Mouse (Mus musculus) limb, embryonic 14.5 days (tissue): ENCODE results near the gene Mlf2. TPM values are rescaled to one million over a fixed set of nuclear protein-coding genes. Genes with fewer than 3 reads are reported as not detected.

Experiments used
- ATAC-seq: fragments of 200-750 bp; cut with Nextera tagmentation; 2 replicates; pipeline ENCODE4 v1.8.0; 2017; ENCODE audit warnings: low read depth, moderate number of reproducible peaks, moderate TSS enrichment; ENCODE audit not compliant: low FRiP score
- DNase-seq: peaks from one replicate; pipeline ENCODE4 v3.0.0-alpha.2; 2015; ENCODE audit warnings: low spot score
- H3K27ac ChIP-seq: fragments of 300-500 bp; sonication (generic); replicated peaks from 2 replicates; pipeline ENCODE4 v1.5.1; 2014; ENCODE audit warnings: low read depth, mild to moderate bottlenecking, low read length, moderate library complexity, mixed read lengths
- H3K27me3 ChIP-seq: fragments of 300-500 bp; sonication (generic); 2 replicates; pipeline ENCODE4 v1.6.1; 2014; ENCODE audit warnings: low read length, mixed read lengths; ENCODE audit not compliant: control insufficient read depth, insufficient read depth
- H3K36me3 ChIP-seq: fragments of 300-500 bp; sonication (generic); 2 replicates; pipeline ENCODE4 v1.6.1; 2014; ENCODE audit warnings: mild to moderate bottlenecking, low read length, moderate library complexity, mixed read lengths; ENCODE audit not compliant: control insufficient read depth, insufficient read depth
- H3K4me1 ChIP-seq: fragments of 300-500 bp; sonication (generic); 2 replicates; pipeline ENCODE4 v1.6.1; 2014; ENCODE audit warnings: antibody characterized with exemption, low read length, mixed read lengths; ENCODE audit not compliant: control insufficient read depth, insufficient read depth
- H3K4me2 ChIP-seq: fragments of 300-500 bp; sonication (generic); replicated peaks from 2 replicates; pipeline ENCODE4 v1.6.1; 2014; ENCODE audit warnings: low read depth, mild to moderate bottlenecking, low read length, moderate library complexity; ENCODE audit not compliant: severe bottlenecking
- H3K4me3 ChIP-seq: fragments of 300-500 bp; sonication (generic); replicated peaks from 2 replicates; pipeline ENCODE4 v1.5.1; 2014; ENCODE audit warnings: low read length
- H3K9ac ChIP-seq: fragments of 300-500 bp; sonication (generic); 2 replicates; pipeline ENCODE4 v1.6.1; 2014; ENCODE audit warnings: mild to moderate bottlenecking, low read depth, low read length, moderate library complexity; ENCODE audit not compliant: severe bottlenecking
- H3K9me3 ChIP-seq: fragments of 300-500 bp; sonication (generic); 2 replicates; pipeline ENCODE4 v1.6.1; 2016; ENCODE audit warnings: low read length; ENCODE audit not compliant: control insufficient read depth
- POLR2A ChIP-seq: fragments of 200-500 bp; IDR thresholded peaks from 2 replicates; pipeline ENCODE4 v1.8.0; 2012; ENCODE audit warnings: inconsistent platforms, mild to moderate bottlenecking, moderate library complexity, borderline replicate concordance; ENCODE audit not compliant: insufficient read depth, insufficient read length; ENCODE audit errors: extremely low read depth
- WGBS: fragments of 180-500 bp; shearing (Covaris S2); extraction: QIAGEN DNeasy Blood & Tissue Kit; methylation state at CpG from one replicate; pipeline ENCODE4 v1.1.7; 2014; 5-methylcytosine and 5-hydroxymethylcytosine counted together
- polyA plus RNA-seq, 2 experiments: library from polyadenylated mRNA; depleted of rRNA in 1 of 2; stranded (reverse) in 1 of 2; unstranded in 1 of 2; fragments of >200 nt; fragmentation: Nextera tagmentation in 1 of 2; extraction: Ambion mirVana in 1 of 2; gene quantifications; 2 replicates each; pipeline versions ENCODE4 v1.2.1 to v1.2.3; 2012 to 2014

Gene Mlf2
- polyA plus RNA-seq, 2 experiments, result 355 to 407 TPM

GRCm38 (mm10) chr6:124934670-124935069, 3.5 kb downstream of the Mlf2 start:
- H3K9ac ChIP-seq, result no peak overlapping the region
- peaks cover 68% of the 10 kb centered on the region for H3K36me3 ChIP-seq
- H3K4me1 ChIP-seq, result peaks cover 16% of the 10 kb centered on the region
- no peak overlapping the region for H3K27ac ChIP-seq
- no peaks in the 10 kb centered on the region for H3K27me3 ChIP-seq
- H3K4me2 ChIP-seq, result no peak overlapping the region
- DNase-seq (no peak), ATAC-seq (no peak)
- 94% methylated on average over 7 of the region's 7 CpGs for WGBS
- H3K4me3 ChIP-seq, result no peak overlapping the region
- H3K9me3 ChIP-seq, result no peaks in the 10 kb centered on the region
- no peak for TF ChIP-seq POLR2A

GRCm38 (mm10) chr6:124936681-124937080, 5.5 kb downstream of the Mlf2 start:
- TF ChIP-seq POLR2A, result no peak
- Histone ChIP-seq H3K4me2 (no peak overlapping the region), H3K4me1 (0 out of 2 replicates have a peak, but pooled peaks cover 6% of the 10 kb centered on the region), H3K27ac (no peak overlapping the region), H3K9ac (no peak overlapping the region), H3K27me3 (no peaks in the 10 kb centered on the region), H3K36me3 (peaks cover 73% of the 10 kb centered on the region), H3K9me3 (no peaks in the 10 kb centered on the region), H3K4me3 (no peak overlapping the region)
- WGBS, result 94% methylated on average over 1 of the region's 1 CpGs
- DNase-seq, result no peak
- no peak for ATAC-seq

- 75% methylated on average over 2 of the region's 2 CpGs for WGBS
Observed at GRCm38 (mm10) chr6:124937493-124937892, 6.3 kb downstream of the Mlf2 start.

GRCm38 (mm10) chr6:124938554-124938953, 7.4 kb downstream of the Mlf2 start:
- 92% methylated on average over 7 of the region's 7 CpGs for WGBS
- Histone ChIP-seq H3K4me2 (no peak overlapping the region), H3K4me3 (no peak overlapping the region), H3K27ac (no peak overlapping the region), H3K27me3 (no peaks in the 10 kb centered on the region), H3K9ac (no peak overlapping the region), H3K36me3 (peaks cover 61% of the 10 kb centered on the region), H3K4me1 (no peaks in the 10 kb centered on the region), H3K9me3 (no peaks in the 10 kb centered on the region)
- no peak for DNase-seq
- no peak for TF ChIP-seq POLR2A
- ATAC-seq, result no peak

More at GRCm38 (mm10) chr6:124937493-124937892, 6.3 kb downstream of the Mlf2 start:
- no peak overlapping the region for H3K27ac ChIP-seq
- H3K4me3 ChIP-seq, result no peak overlapping the region
- no peak overlapping the region for H3K4me2 ChIP-seq
- no peaks in the 10 kb centered on the region for H3K9me3 ChIP-seq
- DNase-seq (no peak), ATAC-seq (no peak)
- no peak overlapping the region for H3K9ac ChIP-seq
- no peak for TF ChIP-seq POLR2A
- no peaks in the 10 kb centered on the region for H3K27me3 ChIP-seq
- H3K4me1 ChIP-seq, result 0 out of 2 replicates have a peak, but pooled peaks cover 4% of the 10 kb centered on the region
- peaks cover 70% of the 10 kb centered on the region for H3K36me3 ChIP-seq

GRCm38 (mm10) chr6:124941679-124942078, 10.5 kb downstream of the Mlf2 start:
- 93% methylated on average over 1 of the region's 1 CpGs for WGBS

GRCm38 (mm10) chr6:124943526-124943925, 12.3 kb downstream of the Mlf2 start:
- H3K27me3 ChIP-seq, result no peaks in the 10 kb centered on the region
- H3K4me2 ChIP-seq, result no peak overlapping the region
- ATAC-seq (no peak), DNase-seq (no peak)
- H3K36me3 ChIP-seq, result peaks cover 13% of the 10 kb centered on the region; the same call in 1 of the 2 replicates
- WGBS, result 85% methylated on average over 3 of the region's 3 CpGs
- no peak for TF ChIP-seq POLR2A
- no peak overlapping the region for H3K9ac ChIP-seq
- H3K9me3 ChIP-seq, result no peaks in the 10 kb centered on the region
- no peak overlapping the region for H3K27ac ChIP-seq
- no peak overlapping the region for H3K4me3 ChIP-seq
- no peaks in the 10 kb centered on the region for H3K4me1 ChIP-seq

More at GRCm38 (mm10) chr6:124941679-124942078, 10.5 kb downstream of the Mlf2 start:
- TF ChIP-seq POLR2A, result no peak
- Histone ChIP-seq H3K27ac (no peak overlapping the region), H3K4me3 (no peak overlapping the region), H3K9me3 (no peaks in the 10 kb centered on the region), H3K27me3 (no peaks in the 10 kb centered on the region), H3K36me3 (peaks cover 30% of the 10 kb centered on the region), H3K4me1 (no peaks in the 10 kb centered on the region), H3K4me2 (no peak overlapping the region), H3K9ac (no peak overlapping the region)
- no peak for DNase-seq
- no peak for ATAC-seq
